Mouse (Mus musculus) 3134 (cell line): Measurements from ENCODE around the gene Wdhd1.

Experiments
- DNase-seq: peaks from one replicate; pipeline ENCODE4 v3.0.0-alpha.2; 2011; ENCODE audit warnings: low spot score; ENCODE audit not compliant: insufficient read length; ENCODE audit errors: extremely low read depth

Wdhd1 gene

DNA sequence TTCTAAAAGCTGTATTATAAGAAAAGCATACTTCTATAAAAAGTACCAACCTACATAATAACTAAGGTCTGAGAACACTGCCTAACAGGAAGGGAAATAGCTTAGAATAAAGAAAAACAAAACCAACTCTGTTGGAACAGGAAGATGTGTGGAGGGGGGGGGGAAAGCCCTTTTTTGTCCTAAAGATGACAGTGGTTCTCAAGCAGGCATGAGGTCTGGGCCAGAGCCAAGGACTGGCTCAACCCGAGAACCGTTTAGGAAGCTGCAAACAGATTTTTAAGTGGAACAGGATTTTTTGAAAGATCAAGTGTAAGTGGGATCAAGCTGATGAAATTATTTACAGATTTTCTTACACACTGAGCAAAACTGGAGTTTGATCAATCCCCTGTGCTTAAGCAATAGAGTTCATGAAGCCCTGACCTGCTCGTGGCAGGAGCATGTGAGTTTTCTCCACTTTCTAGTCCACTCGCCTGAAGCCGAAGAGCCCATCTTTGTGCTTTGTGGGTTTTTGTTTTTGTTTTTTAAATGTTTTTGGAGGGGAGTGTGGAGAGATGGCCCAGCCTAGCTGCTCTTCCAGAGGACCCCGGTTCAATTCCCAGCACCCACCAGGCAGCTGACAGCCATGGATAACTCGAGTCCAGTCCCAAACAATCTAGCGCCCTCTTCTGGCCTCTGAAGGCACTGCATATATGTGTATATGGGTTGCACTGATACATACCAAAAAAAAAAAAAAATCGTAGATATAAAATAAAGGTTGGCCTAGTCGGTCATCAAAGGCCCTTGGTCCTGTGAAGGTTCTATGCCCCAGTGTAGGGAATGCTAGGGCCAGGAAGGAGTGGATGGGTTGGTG, 52.0 kb downstream of the Wdhd1 start:
- DNase-seq: no peak

GRCm38 (mm10) chr14:47222631-47223450, 53.8 kb downstream of the Wdhd1 start:
- no peak for DNase-seq

DNA sequence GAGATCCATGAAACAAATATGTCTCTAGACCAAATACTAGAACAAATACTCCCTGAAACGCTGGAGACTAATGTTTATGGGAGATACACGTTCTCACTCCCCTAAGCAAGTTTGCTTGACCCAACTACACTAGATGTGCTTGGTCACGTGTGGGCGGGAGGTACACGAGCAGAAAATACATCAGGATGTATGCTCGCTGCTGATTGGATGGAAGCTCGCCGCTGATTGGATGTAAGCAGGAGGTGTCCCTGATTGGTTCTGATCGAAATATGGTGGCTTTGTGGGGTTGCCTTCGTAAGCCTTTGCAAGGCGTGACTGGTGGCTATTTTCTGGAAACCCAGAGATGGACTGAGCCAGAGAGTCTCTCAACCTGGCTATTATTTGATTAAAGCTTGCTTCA, 55.1 kb downstream of the Wdhd1 start:
- DNase-seq: no peak

DNA sequence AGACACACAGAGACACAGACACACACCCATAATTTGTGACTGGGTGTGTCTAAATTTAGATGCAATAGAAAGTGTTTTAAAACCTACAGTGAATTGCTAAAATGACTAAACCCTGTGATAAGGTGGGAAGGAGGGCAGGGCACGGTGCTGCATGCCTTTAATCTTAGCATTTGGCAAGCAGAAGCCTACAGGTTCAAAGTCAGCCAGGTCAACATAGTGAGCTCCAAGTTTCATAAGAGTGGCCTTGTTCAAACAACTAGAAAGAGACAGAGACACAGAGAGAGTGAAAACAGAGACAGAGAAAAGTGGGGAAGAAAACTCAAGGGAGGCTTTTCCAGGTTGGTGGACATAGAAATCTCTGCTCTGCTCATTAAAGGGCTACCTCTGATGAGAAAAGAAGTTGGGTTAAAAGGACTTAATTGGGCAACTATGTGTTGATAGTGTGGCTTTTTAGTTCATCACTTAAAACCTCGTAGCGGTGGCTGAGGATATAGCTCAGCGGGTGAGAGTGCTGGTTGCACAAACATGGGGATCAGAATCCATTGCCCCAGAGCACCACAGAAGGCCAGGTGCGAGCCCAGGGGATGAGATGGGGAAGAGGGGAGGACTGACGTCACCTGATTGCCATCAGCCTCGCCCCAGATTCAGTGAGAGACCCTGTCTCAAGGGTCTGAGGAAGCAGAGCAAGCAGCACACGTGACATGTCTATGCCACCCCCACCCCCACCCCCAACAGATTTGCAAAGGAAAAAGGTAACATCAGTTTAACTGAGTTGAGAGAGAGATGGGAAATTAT, 56.2 kb downstream of the Wdhd1 start:
- DNase-seq: no peak

GRCm38 (mm10) chr14:47218766-47219606, 57.7 kb downstream of the Wdhd1 start:
- DNase-seq: no peak

GRCm38 (mm10) chr14:47216541-47216940, 60.1 kb downstream of the Wdhd1 start:
- no peak for DNase-seq

- DNase-seq: no peak
Measured at GRCm38 (mm10) chr14:47214367-47214766, 62.3 kb downstream of the Wdhd1 start.

DNA sequence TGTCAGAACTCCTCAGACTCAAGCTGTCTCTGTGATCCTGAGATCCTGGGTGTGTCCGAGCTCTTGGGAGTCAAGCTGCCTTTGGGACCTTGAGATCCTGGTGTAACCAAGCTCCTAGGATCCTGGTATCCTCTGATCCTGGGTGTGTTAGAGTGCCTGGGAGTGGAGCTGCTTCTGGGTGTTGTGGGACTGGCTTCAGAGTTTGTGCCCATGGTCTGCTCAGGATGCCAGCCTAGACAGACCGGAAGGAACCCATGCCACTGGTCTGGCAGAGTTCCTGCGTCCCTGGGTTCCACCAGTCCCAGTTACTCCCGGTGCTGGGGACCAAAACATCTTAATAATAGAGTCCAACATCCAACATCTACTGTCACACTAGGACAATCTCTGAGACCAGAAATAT, 63.4 kb downstream of the Wdhd1 start:
- DNase-seq: no peak

GRCm38 (mm10) chr14:47209669-47210164, 66.9 kb downstream of the Wdhd1 start:
- no peak for DNase-seq

GRCm38 (mm10) chr14:47208564-47209493, 67.8 kb downstream of the Wdhd1 start:
- no peak for DNase-seq

- no peak for DNase-seq
Measured at GRCm38 (mm10) chr14:47206601-47207000, 70.1 kb downstream of the Wdhd1 start.

- no peak for DNase-seq
Measured at GRCm38 (mm10) chr14:47205270-47205972, 71.2 kb downstream of the Wdhd1 start.

DNA sequence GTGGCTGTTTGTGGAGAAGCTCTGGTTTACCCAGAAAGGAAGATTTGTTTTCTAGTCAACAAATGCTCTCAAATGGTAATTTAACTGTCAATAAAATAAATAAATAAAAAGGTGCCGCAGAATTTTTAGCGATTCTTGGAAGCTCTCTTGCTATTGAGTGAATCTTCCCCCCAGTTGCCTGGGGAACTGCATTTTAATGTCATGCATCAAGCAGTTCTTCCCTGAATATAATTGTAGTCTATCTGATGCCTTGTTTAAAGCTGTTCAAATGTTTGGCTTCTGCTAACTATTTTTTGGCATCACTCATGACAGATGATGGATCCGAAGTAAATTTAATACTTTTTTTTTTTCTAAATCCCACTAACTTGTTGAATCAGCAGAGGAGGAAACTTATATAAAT, 79.3 kb downstream of the Wdhd1 start:
- no peak for DNase-seq

DNA sequence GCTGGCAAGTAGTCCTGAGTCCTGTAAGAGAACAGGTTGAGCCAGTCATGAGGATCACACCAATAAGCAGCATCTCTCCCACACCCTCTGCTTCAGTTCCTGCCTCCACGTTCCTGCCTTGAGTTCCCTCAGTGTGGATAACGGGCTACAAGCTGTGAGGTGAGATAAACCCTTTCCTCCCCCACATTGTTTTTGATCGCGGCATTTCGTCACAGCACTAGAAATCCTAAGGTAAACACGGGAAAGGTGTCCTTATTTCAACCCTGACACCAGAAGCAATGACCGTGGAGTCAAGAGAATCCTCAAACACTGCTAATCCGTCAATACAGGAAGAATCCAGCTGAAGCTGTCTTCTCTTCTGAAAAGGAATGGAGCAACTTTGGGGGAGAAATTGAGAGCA, 79.9 kb downstream of the Wdhd1 start:
- no peak for DNase-seq

GRCm38 (mm10) chr14:47194096-47194495, 82.6 kb downstream of the Wdhd1 start:
- no peak for DNase-seq

GRCm38 (mm10) chr14:47193506-47193905, 83.2 kb downstream of the Wdhd1 start:
- DNase-seq: no peak

- DNase-seq: no peak
Measured at GRCm38 (mm10) chr14:47191861-47192260, 84.8 kb downstream of the Wdhd1 start.
